Mouse (Mus musculus) intestine, postnatal 0 days (tissue): ENCODE data around the gene Myo1c. TPM values are rescaled to one million over a fixed set of nuclear protein-coding genes. Genes with fewer than 3 reads are reported as not detected.

Experiments used
- ATAC-seq: fragments of 200-750 bp; cut with Nextera tagmentation; 2 replicates; pipeline ENCODE4 v1.8.0; 2017; ENCODE audit warnings: mild to moderate bottlenecking, moderate TSS enrichment, moderate library complexity
- H3K27ac ChIP-seq: fragments of 300-500 bp; sonication (generic); 2 replicates; pipeline ENCODE4 v1.5.1; 2014; ENCODE audit warnings: mild to moderate bottlenecking, low read depth, low read length, moderate library complexity
- H3K27me3 ChIP-seq: fragments of 300-500 bp; sonication (generic); replicated peaks from 2 replicates; pipeline ENCODE4 v1.6.1; 2014; ENCODE audit warnings: low read length, mixed read lengths; ENCODE audit not compliant: control insufficient read depth, insufficient read depth
- H3K36me3 ChIP-seq: fragments of 300-500 bp; sonication (generic); 2 replicates; pipeline ENCODE4 v1.6.1; 2014; ENCODE audit warnings: mild to moderate bottlenecking, moderate library complexity; ENCODE audit not compliant: control insufficient read depth, insufficient read depth
- H3K4me1 ChIP-seq: fragments of 300-500 bp; sonication (generic); replicated peaks from 2 replicates; pipeline ENCODE4 v1.6.1; 2014; ENCODE audit warnings: antibody characterized with exemption, low read length, mixed read lengths; ENCODE audit not compliant: control insufficient read depth, insufficient read depth
- H3K4me2 ChIP-seq: fragments of 300-500 bp; sonication (generic); replicated peaks from 2 replicates; pipeline ENCODE4 v1.6.1; 2014; ENCODE audit warnings: low read depth, mild to moderate bottlenecking, moderate library complexity
- H3K4me3 ChIP-seq: fragments of 300-500 bp; sonication (generic); 2 replicates; pipeline ENCODE4 v1.5.1; 2014; ENCODE audit warnings: low read depth, low read length
- H3K9ac ChIP-seq: fragments of 300-500 bp; sonication (generic); 2 replicates; pipeline ENCODE4 v1.6.1; 2014; ENCODE audit warnings: mild to moderate bottlenecking, low read depth, low read length
- H3K9me3 ChIP-seq: fragments of 300-500 bp; sonication (generic); 2 replicates; pipeline ENCODE4 v1.6.1; 2016; ENCODE audit warnings: mixed run types; ENCODE audit not compliant: control insufficient read depth
- CTCF ChIP-seq: sonication (generic); IDR thresholded peaks from 2 replicates; pipeline ENCODE4 v1.5.1; 2016; ENCODE audit warnings: low read depth, mild to moderate bottlenecking, control low read depth, antibody characterized with exemption, moderate library complexity
- WGBS: fragments of 180-500 bp; shearing (Covaris S2); extraction: QIAGEN DNeasy Blood & Tissue Kit; methylation state at CpG from one replicate; pipeline ENCODE4 v1.1.7; 2014; 5-methylcytosine and 5-hydroxymethylcytosine counted together
- polyA plus RNA-seq: library from polyadenylated mRNA; unstranded; fragments of >200 nt; fragmentation: Nextera tagmentation; extraction: Ambion mirVana; gene quantifications from 2 replicates; pipeline ENCODE4 v1.2.1, GENCODE M21; 2015

Gene Myo1c
- polyA plus RNA-seq, 1 experiment from 2014 or later, result 27.7 TPM

GRCm38 (mm10) chr11:75619133-75619532 lies 31.2 kb upstream of the Myo1c start:
- ATAC-seq, result no peak
- no peak overlapping the region for H3K4me2 ChIP-seq
- H3K4me1 ChIP-seq, result no peaks in the 10 kb centered on the region
- no peak overlapping the region for H3K9ac ChIP-seq
- 86% methylated on average over 5 of the region's 5 CpGs for WGBS
- no peaks in the 10 kb centered on the region for H3K9me3 ChIP-seq
- H3K27me3 ChIP-seq, result no peaks in the 10 kb centered on the region
- peaks cover 57% of the 10 kb centered on the region for H3K36me3 ChIP-seq
- peak; percentile 63 for TF ChIP-seq CTCF
- no peak overlapping the region for H3K4me3 ChIP-seq
- no peak overlapping the region for H3K27ac ChIP-seq

- 71% methylated on average over 12 of the region's 12 CpGs for WGBS
- Histone ChIP-seq H3K4me3 (no peak overlapping the region), H3K36me3 (peaks cover 56% of the 10 kb centered on the region), H3K27me3 (no peaks in the 10 kb centered on the region), H3K9me3 (no peaks in the 10 kb centered on the region), H3K27ac (peak overlapping the region; percentile 35; the same call in 1 of the 2 replicates), H3K9ac (no peak overlapping the region), H3K4me1 (no peaks in the 10 kb centered on the region), H3K4me2 (no peak overlapping the region)
- no peak for ATAC-seq
- TF ChIP-seq CTCF, result no peak
Measured at GRCm38 (mm10) chr11:75620136-75620780, 30.0 kb upstream of the Myo1c start.

GRCm38 (mm10) chr11:75621426-75621825 lies 28.9 kb upstream of the Myo1c start:
- 74% methylated on average over 2 of the region's 2 CpGs for WGBS
- H3K36me3 ChIP-seq, result peaks cover 62% of the 10 kb centered on the region
- no peaks in the 10 kb centered on the region for H3K9me3 ChIP-seq
- TF ChIP-seq CTCF, result no peak
- no peak overlapping the region for H3K4me2 ChIP-seq
- no peak overlapping the region for H3K9ac ChIP-seq
- no peaks in the 10 kb centered on the region for H3K27me3 ChIP-seq
- H3K4me3 ChIP-seq, result no peak overlapping the region
- peak overlapping the region; percentile 41; the same call in 1 of the 2 replicates for H3K27ac ChIP-seq
- H3K4me1 ChIP-seq, result no peaks in the 10 kb centered on the region
- no peak for ATAC-seq

GRCm38 (mm10) chr11:75622588-75623329 lies 27.5 kb upstream of the Myo1c start:
- WGBS, result 90% methylated on average over 2 of the region's 2 CpGs
- peak overlapping the region; percentile 21; the same call in 1 of the 2 replicates for H3K27ac ChIP-seq
- H3K4me3 ChIP-seq, result no peak overlapping the region
- ATAC-seq, result no peak
- H3K27me3 ChIP-seq, result no peaks in the 10 kb centered on the region
- H3K9ac ChIP-seq, result no peak overlapping the region
- H3K9me3 ChIP-seq, result no peaks in the 10 kb centered on the region
- TF ChIP-seq CTCF, result no peak
- H3K36me3 ChIP-seq, result peaks cover 67% of the 10 kb centered on the region
- H3K4me2 ChIP-seq, result no peak overlapping the region
- no peaks in the 10 kb centered on the region for H3K4me1 ChIP-seq

GRCm38 (mm10) chr11:75624102-75624554 lies 26.2 kb upstream of the Myo1c start:
- no peak overlapping the region for H3K4me3 ChIP-seq
- H3K27me3 ChIP-seq, result no peaks in the 10 kb centered on the region
- ATAC-seq, result no peak
- no peak overlapping the region for H3K4me2 ChIP-seq
- peaks cover 70% of the 10 kb centered on the region for H3K36me3 ChIP-seq
- WGBS, result 80% methylated on average over 2 of the region's 2 CpGs
- no peak overlapping the region for H3K27ac ChIP-seq
- H3K9me3 ChIP-seq, result no peaks in the 10 kb centered on the region
- H3K9ac ChIP-seq, result no peak overlapping the region
- H3K4me1 ChIP-seq, result no peaks in the 10 kb centered on the region
- no peak for TF ChIP-seq CTCF

GRCm38 (mm10) chr11:75625820-75626219 lies 24.5 kb upstream of the Myo1c start:
- ATAC-seq, result no peak
- peaks cover 53% of the 10 kb centered on the region for H3K36me3 ChIP-seq
- no peak overlapping the region for H3K9ac ChIP-seq
- no peak overlapping the region for H3K27ac ChIP-seq
- no peak for TF ChIP-seq CTCF
- H3K27me3 ChIP-seq, result no peaks in the 10 kb centered on the region
- H3K9me3 ChIP-seq, result no peaks in the 10 kb centered on the region
- no peaks in the 10 kb centered on the region for H3K4me1 ChIP-seq
- 90% methylated on average over 4 of the region's 4 CpGs for WGBS
- no peak overlapping the region for H3K4me3 ChIP-seq
- no peak overlapping the region for H3K4me2 ChIP-seq
